Mouse (Mus musculus) cerebellum, adult 2 months (tissue): Measurements from ENCODE around the gene Gm3646.

Experiments used
- CTCF ChIP-seq: fragments of 200-500 bp; IDR thresholded peaks from 2 replicates; pipeline ENCODE4 v1.5.1; 2011; ENCODE audit warnings: low read depth, mild to moderate bottlenecking, control low read depth, low read length, moderate library complexity, borderline replicate concordance; ENCODE audit not compliant: insufficient read depth
- POLR2A ChIP-seq: fragments of 200-500 bp; IDR thresholded peaks from 2 replicates; pipeline ENCODE4 v1.6.1; 2011; ENCODE audit warnings: low read length, control low read depth, borderline replicate concordance; ENCODE audit not compliant: insufficient read depth

DNA sequence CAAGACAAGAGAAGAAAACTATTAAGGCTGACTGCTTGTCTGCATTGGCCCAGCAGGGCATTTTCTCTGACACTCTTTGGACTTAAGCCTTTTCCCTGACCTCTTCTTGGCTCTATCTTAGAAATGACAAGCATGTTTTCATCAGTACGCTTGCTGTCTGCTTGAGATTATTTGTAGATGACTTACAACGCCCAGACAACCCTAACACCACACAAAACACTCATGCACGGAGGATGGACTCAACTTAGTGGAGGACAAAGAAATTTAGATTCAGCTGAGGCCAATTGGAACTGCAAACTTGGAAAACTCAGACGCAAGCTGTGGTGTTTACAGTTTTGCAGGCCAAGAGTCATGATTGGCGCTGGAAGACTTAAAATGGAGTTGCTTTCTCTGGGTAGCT lies 34.7 kb downstream of the Gm3646 start:
- TF ChIP-seq CTCF, result no peak
- no peak for TF ChIP-seq POLR2A
